Mouse (Mus musculus) CH12.LX (cell line): ENCODE measurements around the gene Alkbh3. TPM values are rescaled to one million over a fixed set of nuclear protein-coding genes. Genes with fewer than 3 reads are reported as not detected.

Source experiments
- DNase-seq: peaks from one replicate; pipeline ENCODE4 v3.0.0-alpha.2; 2013; ENCODE audit errors: extremely low read depth
- H3K27ac ChIP-seq: 2 replicates; pipeline ENCODE4 v1.5.1; 2012; ENCODE audit warnings: low read depth, mild to moderate bottlenecking, control low read depth, moderate library complexity; ENCODE audit not compliant: insufficient read depth
- H3K27me3 ChIP-seq: replicated peaks from 2 replicates; pipeline ENCODE3; 2012; ENCODE audit warnings: inconsistent platforms
- H3K36me3 ChIP-seq, 2 experiments: replicated peaks in 1 of 2; 2 replicates each; pipeline versions ENCODE3 to v1.6.1; 2012; ENCODE audit warnings: inconsistent platforms in 1 of 2, low read length in 1 of 2, mild to moderate bottlenecking in 1 of 2, mixed read lengths in 1 of 2, moderate library complexity in 1 of 2; ENCODE audit not compliant: control insufficient read depth in 1 of 2, insufficient read depth in 1 of 2
- H3K4me1 ChIP-seq, 2 experiments: 2 replicates each; pipeline ENCODE4 v1.6.1; 2012; ENCODE audit warnings: inconsistent platforms in 1 of 2, moderate library complexity in 1 of 2; ENCODE audit not compliant: insufficient read depth in 2 of 2, control insufficient read depth in 1 of 2
- H3K4me2 ChIP-seq: 2 replicates; pipeline ENCODE4 v1.6.1; 2012; ENCODE audit warnings: low read depth, mild to moderate bottlenecking, control low read depth; ENCODE audit not compliant: poor library complexity, insufficient read depth, severe bottlenecking
- H3K4me3 ChIP-seq, 3 experiments: fragments of 150-350 bp in 1 of 3; sonication (generic) in 1 of 3; replicated peaks in 1 of 3; 2 replicates each; pipeline versions ENCODE3 to v1.5.1; 2011 to 2012; ENCODE audit warnings: low read depth in 2 of 3, low read length in 2 of 3, mild to moderate bottlenecking in 2 of 3, moderate library complexity in 2 of 3, control low read depth in 1 of 3, improper control_type of control experiment in 1 of 3, inconsistent platforms in 1 of 3, mixed read lengths in 1 of 3; ENCODE audit not compliant: poor library complexity in 1 of 3
- H3K79me2 ChIP-seq: replicated peaks from 2 replicates; pipeline ENCODE4 v1.6.1; 2012; ENCODE audit warnings: mild to moderate bottlenecking, moderate library complexity; ENCODE audit not compliant: control insufficient read depth, poor library complexity, insufficient read depth, severe bottlenecking; ENCODE audit errors: extremely low read depth
- H3K9ac ChIP-seq: 2 replicates; pipeline ENCODE4 v1.6.1; 2012; ENCODE audit warnings: low read depth, mild to moderate bottlenecking, control low read depth, moderate library complexity; ENCODE audit not compliant: insufficient read depth
- H3K9me3 ChIP-seq: replicated peaks from 2 replicates; pipeline ENCODE3; 2012; ENCODE audit warnings: low read length, inconsistent platforms, mixed read lengths
- CTCF ChIP-seq, 2 experiments: IDR thresholded peaks in 1 of 2; conservative IDR thresholded peaks in 1 of 2; 2 replicates each; pipeline ENCODE4 v1.5.1; 2011 to 2012; ENCODE audit warnings: low read depth in 2 of 2, low read length in 2 of 2, improper control_type of control experiment in 1 of 2, inconsistent platforms in 1 of 2, mild to moderate bottlenecking in 1 of 2, moderate library complexity in 1 of 2
- E2F4 ChIP-seq: IDR thresholded peaks from 2 replicates; pipeline ENCODE4 v1.6.1; 2011; ENCODE audit warnings: low read depth, low read length, improper control_type of control experiment; ENCODE audit not compliant: insufficient replicate concordance
- ELF1 ChIP-seq: IDR thresholded peaks from 2 replicates; pipeline ENCODE4 v1.6.1; 2014; ENCODE audit warnings: low read depth, mild to moderate bottlenecking, inconsistent platforms, low read length, improper control_type of control experiment
- EP300 ChIP-seq: IDR thresholded peaks from 2 replicates; pipeline ENCODE4 v1.6.1; 2011; ENCODE audit warnings: low read length, improper control_type of control experiment
- ETS1 ChIP-seq: conservative IDR thresholded peaks from 2 replicates; pipeline ENCODE4 v1.6.1; 2012; ENCODE audit warnings: low read depth, mild to moderate bottlenecking, inconsistent platforms, low read length, improper control_type of control experiment, moderate library complexity
- HCFC1 ChIP-seq: IDR thresholded peaks from 2 replicates; pipeline ENCODE4 v1.6.1; 2012; ENCODE audit warnings: low read depth, mild to moderate bottlenecking, inconsistent platforms, low read length, improper control_type of control experiment
- NRF1 ChIP-seq: IDR thresholded peaks from 2 replicates; pipeline ENCODE4 v1.6.1; 2014; ENCODE audit warnings: low read depth, mild to moderate bottlenecking, inconsistent platforms, low read length, improper control_type of control experiment, moderate library complexity
- RAD21 ChIP-seq: IDR thresholded peaks from 2 replicates; pipeline ENCODE4 v1.6.1; 2011; ENCODE audit warnings: low read depth, mild to moderate bottlenecking, low read length, improper control_type of control experiment, moderate library complexity
- SMC3 ChIP-seq: IDR thresholded peaks from 2 replicates; pipeline ENCODE4 v1.6.1; 2011; ENCODE audit warnings: low read depth, low read length, improper control_type of control experiment
- ZKSCAN1 ChIP-seq: IDR thresholded peaks from 2 replicates; pipeline ENCODE4 v1.6.1; 2012; ENCODE audit warnings: low read depth, inconsistent platforms, low read length, improper control_type of control experiment, borderline replicate concordance
- dilution Hi-C: fragments of 300-500 bp; cut with MboI; formaldehyde crosslinking; loops from 2 replicates; pipeline ENCODE4 v1.14.3; 2020; ENCODE audit warnings: low sequenced_read_pairs; ENCODE audit not compliant: extremely low pct_unique_long_range_greater_than_20kb, extremely low pct_ligation_motif_present
- in situ Hi-C: fragments of 300-500 bp; cut with MboI; formaldehyde crosslinking; loops from 3 replicates; pipeline ENCODE4 v1.14.3; 2019; ENCODE audit warnings: low sequenced_read_pairs, low pct_ligation_motif_present, low pct_unique_long_range_greater_than_20kb, mixed read lengths
- polyA plus RNA-seq: library from polyadenylated mRNA; unstranded; fragments of >175 nt; gene quantifications from 2 replicates; pipeline ENCODE4 v1.2.1, GENCODE M21; 2012; ENCODE audit warnings: low read depth; ENCODE audit not compliant: insufficient read length
- total RNA-seq, 2 experiments: library from RNA; depleted of rRNA; stranded (reverse); fragments of 300-350 nt in 1 of 2; fragments of >200 nt in 1 of 2; gene quantifications; 2 replicates each; pipeline ENCODE4 v1.2.3; 2012 to 2014

Gene Alkbh3
- total and polyA plus RNA-seq, 3 experiments: 53.3 to 69.5 (median 57.9) TPM

DNA sequence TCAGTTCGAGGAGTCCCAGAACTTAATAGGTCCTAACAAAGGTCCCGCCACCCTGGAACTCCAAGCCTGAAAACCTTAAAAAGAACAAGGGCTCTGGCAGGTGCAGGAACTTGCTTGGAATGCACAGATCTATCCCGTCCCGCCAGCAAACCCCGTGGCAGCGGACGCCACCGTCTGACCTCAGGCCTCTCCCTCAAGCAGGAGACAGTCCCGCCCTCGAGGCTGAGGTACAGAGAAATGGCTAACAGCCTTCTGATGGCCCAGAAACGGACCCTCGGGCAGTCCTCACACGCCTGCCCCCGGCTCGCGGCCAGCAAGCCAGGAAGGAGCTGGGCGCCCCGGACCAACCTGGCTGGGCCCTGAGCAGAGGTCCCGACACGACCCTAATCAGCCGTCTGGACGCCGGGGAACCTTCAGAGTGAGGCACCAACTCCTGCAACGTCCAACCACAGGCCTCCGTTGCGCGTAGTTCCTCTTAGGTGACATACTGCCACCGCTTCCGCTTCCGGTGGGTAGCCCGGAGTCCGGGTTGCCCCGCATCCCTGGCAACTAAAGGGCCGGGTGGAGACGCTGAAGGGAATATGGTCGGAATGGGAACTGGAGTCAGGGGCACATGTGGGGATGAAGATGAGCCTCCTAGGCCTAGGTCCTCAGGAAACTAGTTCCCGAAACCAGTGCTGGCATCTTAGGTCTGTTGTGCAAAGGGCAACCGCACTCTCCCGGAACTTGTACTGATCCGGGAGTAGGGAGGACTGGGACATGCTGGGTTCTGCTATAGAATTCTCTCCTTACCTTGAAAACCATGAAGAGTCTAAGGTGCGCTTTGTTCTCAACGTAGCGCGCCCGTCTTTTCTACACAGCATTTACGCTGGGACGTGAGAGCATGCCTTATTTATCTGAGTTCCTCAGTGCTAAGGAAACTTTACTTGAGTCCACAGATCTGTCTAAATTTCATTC is at the start of gene Alkbh3 (continued):
- no peak for TF ChIP-seq ETS1

DNA sequence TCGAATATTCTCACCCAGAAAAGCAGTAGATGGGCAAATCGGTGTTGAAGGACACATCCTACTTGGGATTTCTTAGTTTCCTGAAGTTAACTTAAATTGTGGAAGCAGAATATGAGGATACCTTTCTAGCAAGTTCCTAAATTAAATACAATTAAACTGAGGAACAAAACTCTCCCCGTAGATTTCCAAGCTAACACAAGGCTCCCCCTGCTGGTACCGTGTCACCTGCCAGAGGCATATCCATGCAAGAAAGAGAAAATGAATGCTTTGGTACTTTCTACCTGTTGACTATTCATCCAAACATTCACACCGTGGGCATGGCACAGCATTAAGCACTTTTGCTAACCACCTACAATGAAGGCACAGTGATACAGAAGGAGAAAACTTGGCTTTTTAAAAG is 48.9 kb upstream of the Alkbh3 start:
- in situ Hi-C loops (no loop called here), dilution Hi-C loops (no loop called here)
- Histone ChIP-seq H3K36me3 (peaks cover 0 to 34% of the 10 kb centered on the region in 2 experiments), H3K4me1 (peaks cover 0 to 13% of the 10 kb centered on the region in 2 experiments; a peak in 1 of 4 replicates), H3K9ac (no peak overlapping the region), H3K27ac (no peak overlapping the region), H3K4me3 (no peak overlapping the region), H3K27me3 (no peaks in the 10 kb centered on the region), H3K9me3 (no peaks in the 10 kb centered on the region), H3K79me2 (no peaks in the 10 kb centered on the region; the same call in 1 of the 2 replicates), H3K4me2 (no peak overlapping the region)
- no peak for DNase-seq
- TF ChIP-seq CTCF (conservative IDR thresholded peaks at IDR 0.05 in 1 of 2, IDR thresholded peaks at IDR 0.05 in 1 of 2; ENCODE audit: low read depth in 2 of 2, low read length in 2 of 2) (peak in 1 of 2 experiments; percentile 42; a peak in 3 of 4 replicates), EP300 (no peak), ELF1 (no peak), NRF1 (no peak), E2F4 (no peak)

DNA sequence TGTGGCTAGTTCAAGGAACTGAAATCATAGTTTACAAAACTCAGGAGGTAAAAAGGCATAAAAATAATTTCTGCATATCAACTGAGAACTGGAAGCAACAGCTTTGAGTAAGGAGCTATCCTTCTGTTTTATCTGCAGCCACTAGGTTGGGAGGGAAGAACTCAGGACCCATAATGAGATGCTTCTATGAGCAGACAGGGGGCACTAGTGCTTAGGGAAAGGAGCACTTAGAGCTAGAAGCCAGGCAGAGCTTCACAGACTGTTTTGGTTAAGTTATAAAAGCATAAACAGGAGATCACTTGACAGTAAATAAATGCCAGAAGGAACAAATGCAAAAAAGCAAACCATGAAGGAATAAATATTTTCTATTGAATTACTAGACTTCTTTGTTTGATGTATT is 44.2 kb upstream of the Alkbh3 start:
- DNase-seq: peak; percentile 40
- no peak overlapping the region for H3K4me2 ChIP-seq
- TF ChIP-seq ZKSCAN1: no peak
- peak; percentile 24; the same call in 1 of the 2 replicates for TF ChIP-seq SMC3
- peak; percentile 66 for TF ChIP-seq RAD21
- TF ChIP-seq HCFC1: no peak
- TF ChIP-seq NRF1: no peak
- TF ChIP-seq CTCF (conservative IDR thresholded peaks at IDR 0.05 in 1 of 2, IDR thresholded peaks at IDR 0.05 in 1 of 2; ENCODE audit: low read depth in 2 of 2, low read length in 2 of 2): peak in 1 of 2 experiments; percentile 73; a peak in 3 of 4 replicates
- no peaks in the 10 kb centered on the region for H3K27me3 ChIP-seq
- no peak overlapping the region for H3K9ac ChIP-seq
- no peak overlapping the region for H3K27ac ChIP-seq
- H3K9me3 ChIP-seq: no peaks in the 10 kb centered on the region
- H3K4me3 ChIP-seq: no peak overlapping the region
- peaks cover 2 to 39% of the 10 kb centered on the region in 2 experiments for H3K36me3 ChIP-seq
- dilution Hi-C loops: no loop called here
- H3K4me1 ChIP-seq: peaks cover 0 to 6% of the 10 kb centered on the region in 2 experiments; a peak in 1 of 4 replicates
- no peaks in the 10 kb centered on the region for H3K79me2 ChIP-seq
- in situ Hi-C loops: no loop called here
